Mouse (Mus musculus) mouse embryonic stem cell (cell line): ENCODE results near the gene Ssbp3.

ENCODE experiments used
- in situ Hi-C, 2 experiments: fragments of 300-500 bp; cut with MboI; formaldehyde crosslinking; loops; 1 replicate in 1 of 2; 3 replicates in 1 of 2; pipeline ENCODE4 v1.14.3; 2019 to 2020; ENCODE audit warnings: low sequenced_read_pairs in 2 of 2, low pct_unique_long_range_greater_than_20kb in 1 of 2, mixed read lengths in 1 of 2; ENCODE audit not compliant: unreplicated experiment in 1 of 2

Gene Ssbp3

GRCm38 (mm10) chr4:107015971-107016511, 105.5 kb downstream of the Ssbp3 start:
- in situ Hi-C loops = no loop called here

DNA sequence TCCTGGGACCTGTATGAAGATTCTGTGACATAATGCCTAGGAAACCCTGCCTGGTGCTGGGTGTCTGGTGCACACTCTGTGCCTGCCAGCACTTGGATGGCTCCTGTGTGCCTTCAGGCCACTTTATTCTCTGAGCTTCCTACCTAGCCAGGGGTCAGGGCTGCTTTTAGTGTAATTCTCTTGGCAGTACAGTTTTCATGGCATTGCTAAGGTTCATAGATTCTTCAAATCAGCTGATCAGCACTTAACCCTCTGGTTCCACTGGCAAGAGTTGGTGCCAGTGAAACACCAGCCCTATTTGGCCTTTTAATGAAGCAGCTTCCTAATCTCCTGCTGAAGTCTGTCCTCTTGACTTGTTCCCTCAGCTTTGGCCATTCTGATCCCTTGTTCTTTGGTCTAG, 106.8 kb downstream of the Ssbp3 start:
- in situ Hi-C loops = no loop called here

GRCm38 (mm10) chr4:107018521-107018920, 108.0 kb downstream of the Ssbp3 start:
- in situ Hi-C loops = no loop called here

DNA sequence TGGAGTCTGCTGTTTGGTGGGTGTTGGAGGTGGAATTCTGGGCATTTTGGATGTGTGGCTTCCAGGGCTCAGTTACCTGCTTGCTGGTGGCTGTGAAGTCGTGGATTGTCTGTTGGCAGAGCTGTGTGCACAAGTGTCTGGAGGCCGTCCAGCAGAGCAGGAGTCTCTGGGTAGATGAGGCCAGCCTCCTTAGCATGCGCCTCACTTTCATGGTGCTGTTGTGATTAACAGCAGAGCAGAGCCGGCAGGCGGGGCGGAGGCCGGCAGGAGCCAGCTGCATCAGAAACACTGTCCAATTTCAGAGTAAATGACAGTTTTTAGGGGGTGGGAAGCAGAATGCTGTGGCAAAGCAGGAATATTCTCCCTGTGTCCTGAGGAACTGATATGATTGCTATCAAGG, 108.5 kb downstream of the Ssbp3 start:
- in situ Hi-C loops = no loop called here

DNA sequence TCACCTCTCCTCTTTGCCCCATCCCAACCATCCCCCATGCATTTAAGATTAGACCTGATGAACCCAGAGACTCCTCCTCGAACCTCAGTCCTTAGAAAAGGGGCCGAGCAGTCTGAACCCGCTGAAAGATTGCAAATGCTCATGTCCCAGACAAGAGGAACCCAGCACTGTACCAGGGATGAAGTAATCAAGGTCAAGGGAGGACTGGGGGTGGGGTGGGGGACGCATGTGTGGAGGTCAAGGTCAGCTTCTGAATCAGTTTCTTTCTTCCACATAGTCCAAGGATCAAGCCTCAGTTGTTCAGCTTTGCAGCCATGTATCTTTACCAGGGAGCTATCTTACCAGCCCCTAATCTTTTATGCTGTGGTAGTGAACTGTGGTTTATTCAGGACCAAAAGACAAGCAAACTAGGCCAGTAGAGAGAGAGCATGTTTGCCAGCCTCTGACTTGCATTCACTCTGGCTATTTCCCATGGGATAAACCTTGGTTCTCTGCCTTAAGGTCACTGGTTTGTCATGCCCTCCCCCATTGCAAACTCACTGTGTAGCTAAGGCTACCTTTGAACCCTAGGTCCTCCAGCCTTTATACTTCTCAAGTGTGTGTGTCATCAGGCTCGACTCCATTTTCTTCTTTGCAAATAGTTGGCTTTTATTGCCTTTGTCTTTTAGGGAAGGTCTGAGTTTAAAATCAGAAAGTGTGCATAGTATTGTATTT, 109.9 kb downstream of the Ssbp3 start:
- in situ Hi-C loops = no loop called here

- in situ Hi-C loops = no loop called here
Measured at GRCm38 (mm10) chr4:107021464-107021863, 111.0 kb downstream of the Ssbp3 start.

DNA sequence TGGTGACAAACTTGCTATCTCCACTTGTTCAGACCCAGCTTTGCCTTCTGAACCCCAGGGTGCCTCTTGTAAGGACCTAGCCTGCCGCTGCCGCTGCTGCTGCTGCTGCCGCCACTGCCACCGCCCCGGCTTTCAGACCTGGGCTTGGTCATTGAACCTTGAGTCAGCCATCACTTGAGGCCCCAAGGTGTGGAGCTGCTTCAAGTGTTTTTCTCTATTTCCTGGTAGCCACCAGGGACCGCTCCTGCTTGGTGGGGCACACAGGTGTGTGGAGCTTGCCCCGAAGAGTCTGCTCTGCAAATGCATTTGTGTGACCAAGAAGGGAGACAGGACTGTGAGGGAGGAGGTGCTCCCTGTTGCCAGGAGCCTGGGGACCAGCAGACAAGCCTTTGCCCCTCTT, 114.4 kb downstream of the Ssbp3 start:
- in situ Hi-C loops = no loop called here

DNA sequence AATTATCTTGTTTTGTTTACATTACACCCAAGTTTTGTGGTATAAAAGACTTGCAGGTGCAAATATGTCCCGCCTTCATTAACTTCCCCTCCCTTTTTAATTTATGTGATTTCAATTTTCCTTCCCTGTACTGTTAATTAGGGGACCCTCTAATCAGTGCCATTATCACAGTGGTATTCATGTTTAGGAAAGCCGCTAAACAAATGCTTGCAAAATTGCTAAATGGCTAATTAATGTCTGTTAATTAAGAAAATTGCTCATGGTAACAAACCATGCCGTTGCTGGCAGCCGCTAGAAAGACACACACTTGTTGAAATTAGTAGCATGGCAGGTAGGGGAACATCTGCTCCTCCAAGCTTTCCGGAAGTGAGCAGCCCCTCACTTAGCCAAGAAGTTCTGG, 114.9 kb downstream of the Ssbp3 start:
- in situ Hi-C loops = no loop called here

- in situ Hi-C loops = no loop called here
Measured at GRCm38 (mm10) chr4:107026451-107026850, 116.0 kb downstream of the Ssbp3 start.

DNA sequence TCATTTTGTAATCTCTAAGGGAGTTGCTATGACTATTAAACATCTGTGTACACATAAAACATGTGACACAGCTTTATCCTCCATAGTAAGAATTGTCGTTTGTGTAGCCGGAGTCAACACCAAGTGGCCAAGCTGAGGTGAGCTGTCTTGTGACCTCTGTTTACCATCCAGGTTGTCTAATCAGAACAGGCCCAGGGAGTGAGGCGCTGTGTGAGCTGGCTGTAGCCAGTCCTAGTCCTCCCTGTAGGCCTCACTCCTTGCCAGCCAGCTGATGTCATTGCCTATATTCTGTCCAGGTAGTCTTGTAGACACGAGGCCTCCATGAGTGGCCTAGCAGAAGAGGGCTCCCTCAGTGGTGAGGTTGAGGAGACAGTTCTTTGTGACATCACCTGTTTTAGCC, 125.2 kb downstream of the Ssbp3 start:
- in situ Hi-C loops = no loop called here

- in situ Hi-C loops = no loop called here
Measured at GRCm38 (mm10) chr4:107036985-107037384, 126.5 kb downstream of the Ssbp3 start.

DNA sequence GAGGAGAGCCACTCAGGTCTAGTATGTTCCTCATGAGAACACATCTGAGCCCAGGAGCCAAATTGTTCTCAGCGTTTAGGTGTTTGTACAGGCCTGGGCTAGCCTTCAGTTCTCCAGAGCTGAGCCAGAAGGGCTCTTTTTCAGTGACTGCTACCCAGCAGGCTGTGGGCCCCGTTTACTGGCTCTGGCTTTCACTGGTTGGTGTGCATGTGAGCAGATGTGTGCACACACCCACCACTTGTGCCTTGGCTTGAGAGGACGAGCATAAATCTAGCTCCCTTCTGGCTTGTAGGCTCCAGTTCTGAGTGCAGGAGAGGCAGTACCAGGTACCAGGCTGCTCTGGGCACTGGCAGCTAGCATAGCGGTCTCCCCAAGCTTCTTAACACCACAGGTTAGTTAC, 127.8 kb downstream of the Ssbp3 start:
- in situ Hi-C loops = no loop called here

DNA sequence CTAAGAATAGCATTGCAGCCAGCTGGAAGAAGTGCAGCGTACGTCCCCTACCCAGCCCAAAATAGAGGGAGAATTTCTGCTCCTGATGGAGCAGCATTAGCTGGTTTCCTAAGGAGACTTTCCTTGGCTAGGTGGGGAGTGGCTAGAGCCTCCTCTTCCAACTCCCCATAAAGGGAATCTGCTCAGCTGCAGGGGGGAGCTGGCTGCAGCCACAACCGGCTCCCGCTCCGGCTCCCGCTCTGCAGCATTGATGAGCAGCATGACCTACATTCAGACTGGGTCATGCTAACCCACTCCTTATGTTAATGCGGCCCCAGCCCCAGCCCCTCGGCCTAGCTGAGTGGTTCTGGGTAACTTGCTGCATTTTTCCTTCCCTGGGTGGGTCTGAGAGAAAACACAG, 128.8 kb downstream of the Ssbp3 start:
- in situ Hi-C loops = no loop called here

GRCm38 (mm10) chr4:107042304-107042703, 131.8 kb downstream of the Ssbp3 start:
- in situ Hi-C loops = no loop called here

DNA sequence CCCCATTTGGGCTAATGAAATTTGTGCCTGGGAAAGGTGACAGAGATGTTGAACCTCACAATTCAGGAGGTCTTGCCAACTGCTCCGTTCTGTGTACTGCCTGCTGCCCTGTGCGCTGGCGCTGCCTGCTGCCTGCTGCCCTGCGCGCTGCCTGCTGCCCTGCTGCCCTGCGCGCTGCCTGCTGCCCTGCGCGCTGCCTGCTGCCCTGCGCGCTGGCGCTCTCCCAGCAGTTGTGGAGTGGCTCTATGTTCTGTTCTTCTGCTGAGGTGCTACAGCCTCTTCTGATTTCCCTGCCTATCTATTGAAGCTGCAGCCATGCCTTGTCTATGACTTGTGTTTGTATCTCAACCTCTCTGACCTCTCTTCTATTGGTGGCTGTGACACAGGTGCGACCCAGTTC, 134.7 kb downstream of the Ssbp3 start:
- in situ Hi-C loops = no loop called here

- in situ Hi-C loops = no loop called here
Measured at GRCm38 (mm10) chr4:107047806-107048205, 137.3 kb downstream of the Ssbp3 start.

DNA sequence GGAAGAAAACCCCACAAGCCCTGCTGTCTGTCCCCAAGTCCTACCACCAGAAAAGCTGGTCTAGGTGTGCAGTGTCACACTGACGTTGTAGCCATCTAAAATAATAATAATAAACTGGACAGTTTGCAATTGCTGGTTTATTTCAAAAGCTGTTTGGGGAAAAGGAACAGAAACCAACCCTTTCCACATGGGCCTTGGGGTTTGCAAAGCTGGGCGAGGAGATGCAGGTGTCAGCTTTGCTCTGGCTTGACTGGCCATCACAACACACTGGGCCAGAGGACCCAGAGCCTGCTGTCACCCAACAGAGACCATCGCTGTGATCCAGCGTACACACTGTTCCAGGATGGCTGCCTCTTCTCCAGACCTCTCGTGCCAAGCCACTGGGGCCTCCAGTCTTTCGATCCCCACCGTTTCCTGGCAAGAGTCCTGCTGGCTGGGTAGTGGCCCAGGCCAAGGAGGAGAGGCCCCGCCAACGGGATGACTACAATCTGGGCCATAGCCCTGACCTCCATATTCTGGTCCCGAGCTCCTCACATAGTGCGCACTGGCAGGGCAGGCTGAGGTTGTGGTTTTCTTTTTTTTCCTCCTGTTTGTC, 138.2 kb downstream of the Ssbp3 start:
- in situ Hi-C loops = no loop called here

GRCm38 (mm10) chr4:107051889-107052288, 141.4 kb downstream of the Ssbp3 start:
- in situ Hi-C loops = no loop called here

DNA sequence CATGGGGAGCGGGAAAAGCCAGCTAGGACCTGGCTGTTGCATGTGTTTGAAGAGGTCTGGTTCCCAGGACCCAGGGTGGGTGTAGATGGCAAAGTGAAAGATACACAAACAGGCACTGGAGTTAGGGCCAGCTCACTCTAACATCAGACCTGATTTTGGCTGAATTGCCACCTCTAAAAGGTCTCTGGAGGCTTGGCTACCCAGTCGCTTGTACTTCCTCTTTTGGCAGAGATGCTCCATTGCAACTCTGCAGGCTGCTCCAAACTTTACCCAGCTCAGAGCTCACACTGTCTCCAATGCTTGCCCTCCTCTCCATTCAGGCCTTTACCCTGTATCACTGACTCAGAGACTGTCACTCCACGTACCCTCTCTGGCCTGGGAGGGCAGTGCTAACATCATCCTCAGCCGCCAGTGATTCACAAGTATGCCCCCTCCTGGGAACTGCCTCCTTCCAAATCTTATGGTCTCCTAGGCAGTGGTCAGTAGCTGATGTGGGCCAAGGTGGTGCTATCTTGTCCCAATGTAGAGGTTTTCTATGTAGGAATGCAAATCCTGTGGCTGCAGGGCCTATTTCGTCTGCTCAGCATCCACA, 142.6 kb downstream of the Ssbp3 start:
- in situ Hi-C loops = no loop called here

- in situ Hi-C loops = no loop called here
Measured at GRCm38 (mm10) chr4:107056088-107056487, 145.6 kb downstream of the Ssbp3 start.
